Mouse (Mus musculus) left cerebral cortex, adult 9 months (tissue): ENCODE measurements around the gene Trp63.

ENCODE experiments used
- DNase-seq, 2 experiments: peaks; one replicate each; pipeline ENCODE4 v3.0.0; 2022; ENCODE audit warnings: low spot score in 2 of 2

Trp63 gene

GRCm38 (mm10) chr16:25779964-25780363, 96.4 kb downstream of the Trp63 start:
- DNase-seq: no peak

- no peak for DNase-seq
These were observed 100.7 kb downstream of the Trp63 start for GRCm38 (mm10) chr16:25784246-25784645.

- no peak for DNase-seq
These were observed 102.9 kb downstream of the Trp63 start for GRCm38 (mm10) chr16:25786457-25786856.

- no peak for DNase-seq
These were observed 109.2 kb downstream of the Trp63 start for GRCm38 (mm10) chr16:25792640-25793266.

- DNase-seq: no peak
These were observed 114.2 kb downstream of the Trp63 start for GRCm38 (mm10) chr16:25797732-25798294.

- DNase-seq: no peak
These were observed 116.1 kb downstream of the Trp63 start for GRCm38 (mm10) chr16:25799618-25800017.

GRCm38 (mm10) chr16:25804955-25805354, 121.4 kb downstream of the Trp63 start:
- no peak for DNase-seq

GRCm38 (mm10) chr16:25807116-25807515, 123.6 kb downstream of the Trp63 start:
- DNase-seq: no peak

- DNase-seq: no peak
These were observed 134.4 kb downstream of the Trp63 start for GRCm38 (mm10) chr16:25817753-25818624.

- no peak for DNase-seq
These were observed 142.5 kb downstream of the Trp63 start for GRCm38 (mm10) chr16:25826016-25826415.

- no peak for DNase-seq
These were observed 149.0 kb downstream of the Trp63 start for GRCm38 (mm10) chr16:25832576-25832975.

GRCm38 (mm10) chr16:25835301-25835700, 151.7 kb downstream of the Trp63 start:
- no peak for DNase-seq

GRCm38 (mm10) chr16:25835723-25836122, 152.2 kb downstream of the Trp63 start:
- DNase-seq: no peak

GRCm38 (mm10) chr16:25842996-25843395, 159.4 kb downstream of the Trp63 start:
- no peak for DNase-seq

- DNase-seq: no peak
These were observed 160.1 kb downstream of the Trp63 start for GRCm38 (mm10) chr16:25843625-25844024.

- no peak for DNase-seq
These were observed 163.0 kb downstream of the Trp63 start for GRCm38 (mm10) chr16:25846611-25847010.

GRCm38 (mm10) chr16:25848474-25848873, 164.9 kb downstream of the Trp63 start:
- DNase-seq: no peak

- DNase-seq: no peak
These were observed 166.3 kb downstream of the Trp63 start for GRCm38 (mm10) chr16:25849593-25850464.

- DNase-seq: no peak
These were observed 177.4 kb downstream of the Trp63 start for GRCm38 (mm10) chr16:25860731-25861505.

- DNase-seq: no peak
These were observed 181.7 kb downstream of the Trp63 start for GRCm38 (mm10) chr16:25865096-25865869.
